Mouse (Mus musculus) lung, postnatal 25 days (tissue): ENCODE results near the gene Dcaf11.

Experiments used
- DNase-seq: peaks from one replicate; pipeline ENCODE4 v3.0.0; 2022; ENCODE audit warnings: low spot score

Gene Dcaf11

GRCm38 (mm10) chr14:55584702-55585565, 25.1 kb downstream of the Dcaf11 start, which contains the start of gene Emc9:
Emc9 (minus strand) TSS chr14:55585302.
- peak; percentile 87 for DNase-seq

- no peak for DNase-seq
Measured at GRCm38 (mm10) chr14:55585566-55585960, 25.8 kb downstream of the Dcaf11 start.

GRCm38 (mm10) chr14:55586149-55586548, 26.3 kb downstream of the Dcaf11 start:
- DNase-seq: no peak

GRCm38 (mm10) chr14:55589271-55589670, 29.5 kb downstream of the Dcaf11 start:
- no peak for DNase-seq

- no peak for DNase-seq
Measured at GRCm38 (mm10) chr14:55589771-55590448, 30.1 kb downstream of the Dcaf11 start.

GRCm38 (mm10) chr14:55590748-55591330, 31.0 kb downstream of the Dcaf11 start, which contains the start of gene Psme2:
Psme2 (minus strand) TSS chr14:55591113.
- peak; percentile 98 for DNase-seq

- DNase-seq: peak; percentile 99
Measured at GRCm38 (mm10) chr14:55591331-55591891, 31.6 kb downstream of the Dcaf11 start, which contains the start of gene Rnf31. Rnf31 (plus strand) TSS chr14:55591708.

- DNase-seq: no peak
Measured at GRCm38 (mm10) chr14:55592226-55592625, 32.4 kb downstream of the Dcaf11 start.

GRCm38 (mm10) chr14:55596036-55596690, 36.4 kb downstream of the Dcaf11 start:
- DNase-seq: no peak

- DNase-seq: no peak
Measured at GRCm38 (mm10) chr14:55598521-55599390, 39.0 kb downstream of the Dcaf11 start.

- no peak for DNase-seq
Measured at GRCm38 (mm10) chr14:55603271-55603632, 43.4 kb downstream of the Dcaf11 start, which contains the start of gene Irf9. Irf9 (plus strand) TSS chr14:55603571.

- DNase-seq: peak; percentile 97
Measured at GRCm38 (mm10) chr14:55603633-55604576, 44.1 kb downstream of the Dcaf11 start.

- DNase-seq: no peak
Measured at GRCm38 (mm10) chr14:55604823-55605222, 45.0 kb downstream of the Dcaf11 start.

- no peak for DNase-seq
Measured at GRCm38 (mm10) chr14:55605743-55606459, 46.1 kb downstream of the Dcaf11 start.

GRCm38 (mm10) chr14:55608339-55608738, 48.5 kb downstream of the Dcaf11 start:
- no peak for DNase-seq

GRCm38 (mm10) chr14:55613346-55613745, 53.5 kb downstream of the Dcaf11 start:
- no peak for DNase-seq

- DNase-seq: no peak
Measured at GRCm38 (mm10) chr14:55614565-55615178, 54.9 kb downstream of the Dcaf11 start.

GRCm38 (mm10) chr14:55615876-55616275, 56.1 kb downstream of the Dcaf11 start:
- DNase-seq: no peak
